Mouse (Mus musculus): ENCODE measurements around the gene Dnaja4.

DNA sequence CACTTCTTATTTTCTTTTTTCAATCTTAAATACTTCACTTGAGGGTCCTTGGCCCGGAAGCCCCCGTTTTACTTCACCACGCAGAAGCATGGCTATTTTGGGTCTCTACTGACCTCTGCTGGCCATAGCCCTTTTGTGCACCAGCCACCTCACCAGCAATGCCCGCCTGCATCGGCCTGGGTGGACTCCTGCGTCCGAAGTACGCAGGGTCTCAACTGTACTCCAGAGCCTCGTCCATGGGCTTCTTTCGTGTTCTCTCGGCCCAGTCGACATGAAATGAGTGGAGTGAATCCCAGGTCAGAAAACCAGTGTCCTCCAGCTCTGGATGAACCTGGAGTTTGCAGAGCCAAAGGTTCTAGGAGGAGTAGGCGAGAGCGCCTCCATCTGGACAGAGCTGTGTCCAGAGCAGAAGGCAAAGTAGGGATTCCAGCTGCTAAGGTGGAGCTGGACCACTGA, 22.1 kb upstream of the Dnaja4 start:
- TF ChIP-seq CTCF (IDR thresholded peaks at IDR 0.05; ENCODE audit: low read depth, low read length), result peak; percentile 59
- TF ChIP-seq TAL1 (conservative IDR thresholded peaks at IDR 0.05; ENCODE audit: low read depth, low read length), result no peak

Data from G1E (cell line).